Mouse (Mus musculus): ENCODE data around the gene Map6. TPM values are rescaled to one million over a fixed set of nuclear protein-coding genes. Genes with fewer than 3 reads are reported as not detected.

The Map6 gene
- polyA plus RNA-seq (2014; fragmentation: Illumina TruSeq; extraction: RNeasy Lipid Tissue Mini Kit (QIAGEN cat#74804); ENCODE audit: low read depth, low replicate concordance) = 0.79 TPM

DNA sequence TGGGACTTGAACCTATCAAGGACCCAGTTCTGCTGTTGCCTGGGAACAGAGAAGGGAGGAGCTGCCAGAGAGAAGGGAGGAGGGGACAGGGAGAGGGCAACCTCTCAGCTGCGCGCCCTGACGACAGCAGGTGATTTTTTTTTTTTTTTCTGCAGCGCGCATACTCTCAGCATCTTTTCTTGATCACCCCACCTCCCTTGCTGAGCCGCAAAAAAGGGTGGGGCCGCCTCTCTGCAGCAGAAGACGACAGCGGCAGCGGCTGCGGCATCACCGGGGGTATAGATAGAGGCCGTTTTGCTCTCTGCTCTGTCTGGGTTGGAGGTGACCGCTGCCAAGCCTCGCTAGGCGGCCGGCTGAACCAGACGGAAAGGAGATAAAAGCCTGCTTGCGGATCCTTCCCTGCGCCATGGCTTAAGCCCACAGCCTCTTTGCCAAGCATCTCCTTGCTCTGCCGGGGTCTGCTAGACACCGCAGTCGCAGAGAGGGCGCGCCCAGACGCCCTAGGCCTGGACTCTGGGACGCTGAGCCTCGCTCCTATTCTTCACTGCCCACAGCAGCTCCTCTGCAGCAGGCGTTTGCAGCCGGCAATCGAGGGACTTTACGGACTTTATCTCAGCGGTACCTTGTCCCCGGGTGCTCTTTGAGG lies at the start of gene Map6:
Gene Map6 (plus strand): TSS at position 197 of the 646 bp plus-strand sequence.

DNA sequence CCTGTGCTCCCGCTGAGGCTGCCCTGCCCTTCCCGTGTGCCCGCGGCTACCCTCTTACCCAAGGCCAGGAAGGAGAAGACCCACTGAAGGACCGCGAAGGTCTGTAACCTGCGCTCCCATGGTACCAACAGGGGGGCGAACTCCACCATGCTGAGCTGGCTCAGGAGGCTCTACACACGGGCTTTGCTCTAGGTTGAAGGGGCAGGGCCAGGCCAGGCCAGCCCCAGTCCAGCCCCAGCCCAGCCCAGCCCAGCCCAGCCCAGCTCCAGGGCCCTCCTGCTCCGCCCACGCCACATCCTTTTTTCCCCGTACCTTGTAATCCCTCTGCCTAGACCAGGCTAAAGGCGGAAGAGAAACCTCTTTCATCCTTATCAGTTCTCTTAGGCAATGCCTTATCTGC lies 28.8 kb upstream of the Map6 start, which contains the start of gene Mogat2:
Gene Mogat2 (minus strand): TSS at position 203 of the 400 bp plus-strand sequence.

DNA sequence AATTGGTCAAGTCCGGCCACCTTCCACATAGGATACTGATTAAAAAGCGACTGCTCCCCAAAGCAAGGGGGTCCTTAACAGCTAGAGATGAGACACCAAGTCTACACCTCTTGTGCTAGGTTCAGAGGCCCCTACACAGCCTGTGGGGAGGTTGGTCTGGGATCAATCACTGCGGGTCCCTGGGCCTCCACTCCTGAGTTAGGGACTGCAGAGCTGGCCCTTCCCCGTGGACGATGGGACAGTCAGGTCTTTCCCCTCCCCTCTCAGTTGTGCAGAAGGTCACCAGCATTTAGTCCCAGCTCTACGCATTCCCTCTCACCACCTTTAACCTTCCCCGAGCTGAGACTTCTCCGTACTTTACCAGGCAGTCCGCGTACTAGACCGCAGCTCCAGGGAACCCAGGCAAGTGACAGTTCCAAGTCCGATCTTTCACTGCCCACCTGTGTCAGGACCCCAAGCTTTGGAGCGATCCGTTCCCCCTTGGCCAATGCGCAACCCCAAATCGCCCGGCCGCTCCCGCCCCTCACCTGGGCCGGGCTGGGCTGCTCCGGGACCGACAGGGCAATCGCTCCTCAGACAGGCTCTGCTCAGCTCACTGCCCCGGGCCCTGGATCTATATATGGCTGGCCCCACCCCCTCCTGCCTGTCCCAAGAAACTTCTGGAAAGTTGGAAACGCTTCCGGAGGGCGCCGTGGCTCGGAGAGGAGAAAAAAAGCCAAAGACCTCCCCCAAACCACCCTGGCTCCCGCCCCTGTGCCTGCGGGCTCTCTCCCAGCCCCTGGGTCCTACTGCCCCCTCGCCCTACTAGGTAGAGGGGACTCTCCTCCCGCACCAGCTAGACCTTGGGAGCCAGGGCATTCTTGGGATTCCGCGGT lies 85.5 kb downstream of the Map6 start, which contains the start of gene Serpinh1:
Gene Serpinh1 (minus strand): TSS at position 714 of the 875 bp plus-strand sequence.

DNA sequence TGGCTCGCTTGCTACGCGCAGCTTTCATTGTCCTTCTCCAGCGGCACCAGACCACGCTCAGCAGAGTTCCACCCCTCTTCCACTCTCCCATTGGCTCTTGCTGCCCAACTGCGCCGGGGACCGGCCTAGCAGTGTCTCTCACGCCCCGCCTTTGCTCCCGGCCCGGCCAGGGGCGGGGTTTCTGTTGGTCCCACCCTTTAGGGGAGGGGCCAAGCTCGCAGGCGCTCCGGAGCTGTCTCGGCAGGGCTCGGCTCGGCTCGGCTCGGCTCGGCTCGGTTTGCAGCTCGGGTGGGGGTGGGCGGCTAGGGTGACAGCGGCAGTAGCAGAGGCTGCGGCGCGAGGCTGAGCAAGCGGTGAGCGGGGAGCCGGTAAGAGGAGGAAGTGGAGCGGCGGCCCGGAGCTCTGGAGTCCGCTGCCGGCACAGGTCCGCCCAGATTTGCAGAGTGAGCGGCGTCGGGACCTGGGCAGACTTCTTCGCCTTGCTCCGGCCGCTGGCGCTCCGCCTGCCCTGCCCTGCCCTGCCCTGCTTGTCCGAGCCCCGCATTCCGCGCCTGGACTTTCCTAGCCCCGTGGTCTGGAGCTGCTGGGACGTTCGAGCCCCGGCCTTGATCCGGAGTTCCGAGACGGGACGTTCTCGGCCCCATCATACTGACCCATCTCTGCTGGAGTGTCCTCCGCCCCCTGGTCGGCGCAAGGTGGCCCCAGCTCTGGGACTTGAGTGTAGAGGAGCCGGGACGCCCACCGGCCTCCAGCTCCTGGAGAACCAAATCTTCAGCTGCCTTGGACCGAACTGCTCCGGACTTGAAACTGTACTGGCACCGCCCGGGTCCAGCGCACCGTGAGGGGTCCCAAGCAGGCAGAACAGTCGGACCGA lies 114.2 kb downstream of the Map6 start, which contains the start of gene Gdpd5:
Gene Gdpd5 (plus strand): TSS at position 201 of the 874 bp plus-strand sequence.

Other genes starting within 250 kb of the Map6 start
- gene Uvrag, start 126.3 kb upstream of the Map6 start, polyA plus RNA-seq (2014; fragmentation: Illumina TruSeq; extraction: RNeasy Lipid Tissue Mini Kit (QIAGEN cat#74804); ENCODE audit: low read depth, low replicate concordance) = 10.9 TPM
- gene Dgat2, start 84.7 kb upstream of the Map6 start, polyA plus RNA-seq (2014; fragmentation: Illumina TruSeq; extraction: RNeasy Lipid Tissue Mini Kit (QIAGEN cat#74804); ENCODE audit: low read depth, low replicate concordance) = 7.0 TPM
- 0.41 TPM for gene Mogat2, start 28.8 kb upstream of the Map6 start, polyA plus RNA-seq (2014; fragmentation: Illumina TruSeq; extraction: RNeasy Lipid Tissue Mini Kit (QIAGEN cat#74804); ENCODE audit: low read depth, low replicate concordance)
- 34.9 TPM for gene Serpinh1, start 85.8 kb downstream of the Map6 start, polyA plus RNA-seq (2014; fragmentation: Illumina TruSeq; extraction: RNeasy Lipid Tissue Mini Kit (QIAGEN cat#74804); ENCODE audit: low read depth, low replicate concordance)
- 0.16 TPM for gene Gdpd5, start 114.0 kb downstream of the Map6 start, polyA plus RNA-seq (2014; fragmentation: Illumina TruSeq; extraction: RNeasy Lipid Tissue Mini Kit (QIAGEN cat#74804); ENCODE audit: low read depth, low replicate concordance)
- gene Klhl35, start 198.6 kb downstream of the Map6 start, polyA plus RNA-seq (2014; fragmentation: Illumina TruSeq; extraction: RNeasy Lipid Tissue Mini Kit (QIAGEN cat#74804); ENCODE audit: low read depth, low replicate concordance) = not detected
- gene Rps3, start 216.3 kb downstream of the Map6 start, polyA plus RNA-seq (2014; fragmentation: Illumina TruSeq; extraction: RNeasy Lipid Tissue Mini Kit (QIAGEN cat#74804); ENCODE audit: low read depth, low replicate concordance) = 931 TPM

Measured in sigmoid colon, adult 10 weeks (tissue).